In the genomic region with DNA sequence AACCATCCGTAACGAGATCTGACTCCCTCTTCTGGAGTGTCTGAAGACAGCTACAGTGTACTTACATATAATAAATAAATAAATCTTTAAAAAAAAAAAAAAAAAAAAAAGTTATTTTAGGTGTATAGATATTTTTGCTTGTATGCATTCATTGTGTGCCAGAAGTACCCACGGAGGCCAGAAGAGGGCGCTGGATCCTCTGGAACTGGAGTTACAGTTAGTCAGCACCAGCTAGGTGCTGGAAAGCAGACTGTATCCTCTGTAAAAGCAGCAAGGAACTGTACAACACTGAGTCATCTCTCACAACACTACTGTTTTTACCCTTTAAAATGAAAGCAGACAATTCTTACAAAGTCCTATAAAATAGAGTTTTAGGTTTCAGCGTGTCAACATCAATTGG, we compare ENCODE assay signal across 9 mouse cellular contexts. TPM values are rescaled to one million over a fixed set of nuclear protein-coding genes. Genes with fewer than 3 reads are reported as not detected.
DNase-seq lines count a peak whose midpoint lies in the region; ATAC-seq and TF ChIP-seq lines count a peak whose summit lies in the region.
"Had no signal": no experiment of that assay in that cellular context is flagged by ENCODE, and none has a peak within 500 bp of the region (broad histone marks: within the 10 kb centered on the region; RNA-seq: fewer than 3 reads in every experiment).

No protein-coding gene starts in this region.

- no peak overlapping the region for H3K4me3 ChIP-seq in hindbrain, postnatal 0 days (ENCODE audit: low read length)
- H3K4me3 ChIP-seq in liver, adult 2 months (ENCODE audit: insufficient read depth, low read depth, low read length) = no peak overlapping the region
- H3K4me3 ChIP-seq: limb, embryonic 13.5 days had no signal

- H3K4me2 ChIP-seq in hindbrain, postnatal 0 days (ENCODE audit: low read depth, low read length) = no peak overlapping the region
- H3K4me2 ChIP-seq: limb, embryonic 13.5 days had no signal

- H3K9ac ChIP-seq in hindbrain, postnatal 0 days (replicated peaks; ENCODE audit: low read length) = no peak overlapping the region
- H3K9ac ChIP-seq in liver, adult 2 months (ENCODE audit: low read depth, low read length) = no peak overlapping the region
- H3K9ac ChIP-seq: limb, embryonic 13.5 days had no signal

- DNase-seq in ovary, postnatal 10 days (ENCODE audit: low spot score) = peak; percentile 15
- no peak for DNase-seq in ovary, adult 18-20 months (ENCODE audit: low spot score)
- peak; percentile 44 for DNase-seq in adrenal gland, adult 8-10 months
- DNase-seq in embryo, embryonic 11.5 days (ENCODE audit: low read depth, low spot score) = peak; percentile 37
- peak; percentile 80 for DNase-seq in hindbrain, postnatal 0 days (ENCODE audit: low spot score)
- DNase-seq in liver, adult 2 months (ENCODE audit: extremely low read depth, low read depth, low spot score) = peak; percentile 32
- peak; percentile 58 for DNase-seq in retina, postnatal 1 day
- peak; percentile 14 to 39 for DNase-seq in urinary bladder, postnatal 36 days (ENCODE audit: low spot score in 2 of 2)

- no peak overlapping the region for H3K27ac ChIP-seq in hindbrain, postnatal 0 days
- H3K27ac ChIP-seq in liver, adult 2 months (replicated peaks; ENCODE audit: insufficient read depth, low read depth, low read length) = no peak overlapping the region
- H3K27ac ChIP-seq: limb, embryonic 13.5 days had no signal

- peaks cover 7% of the 10 kb centered on the region for H3K79me2 ChIP-seq in liver, adult 2 months (ENCODE audit: control insufficient read depth, insufficient read depth, low read length)

- no peak for TF ChIP-seq POLR2A in liver, adult 2 months (IDR thresholded peaks at IDR 0.05; ENCODE audit: extremely low read depth, insufficient read depth, low read length)

- no peaks in the 10 kb centered on the region; the same call in 1 of the 2 replicates for H3K4me1 ChIP-seq in hindbrain, postnatal 0 days (ENCODE audit: insufficient read depth, low read length)
- H3K4me1 ChIP-seq in liver, adult 2 months (ENCODE audit: control insufficient read depth, insufficient read depth, low read length) = peaks cover 2% of the 10 kb centered on the region

- TF ChIP-seq CTCF in hindbrain, postnatal 0 days (IDR thresholded peaks at IDR 0.05; ENCODE audit: low read depth) = peak; percentile 65
- peak; percentile 66 for TF ChIP-seq CTCF in liver, adult 2 months (IDR thresholded peaks at IDR 0.05; ENCODE audit: low read depth, low read length)

- no peaks in the 10 kb centered on the region for H3K9me3 ChIP-seq in hindbrain, postnatal 0 days (ENCODE audit: low read length)
- H3K9me3 ChIP-seq: limb, embryonic 13.5 days had no signal

- 56% methylated on average over 3 of the region's 5 CpGs for WGBS in hindbrain, postnatal 0 days
- 60% methylated on average over 3 of the region's 5 CpGs for WGBS in liver, adult 2 months

- no peaks in the 10 kb centered on the region for H3K27me3 ChIP-seq in hindbrain, postnatal 0 days (ENCODE audit: insufficient read depth, low read length)
- no peaks in the 10 kb centered on the region for H3K27me3 ChIP-seq in liver, adult 2 months (ENCODE audit: control insufficient read depth, insufficient read depth, low read length)

- H3K36me3 ChIP-seq in hindbrain, postnatal 0 days (ENCODE audit: insufficient read depth, low read length) = no peaks in the 10 kb centered on the region
- H3K36me3 ChIP-seq in liver, adult 2 months (ENCODE audit: control insufficient read depth, insufficient read depth, low read length) = no peaks in the 10 kb centered on the region
- H3K36me3 ChIP-seq: limb, embryonic 13.5 days had no signal

- no peak for ATAC-seq in hindbrain, postnatal 0 days

RNA-seq across cellular contexts. Expression of a gene that starts 4.5 kb away (rescaled TPM):
- 10 to 100 TPM; 69.0 to 90.4 (median 76.6) TPM for total RNA-seq in adrenal gland, adult 8-10 months (2022)
- total RNA-seq in hindbrain, postnatal 0 days (2014; rRNA removed) = 212 and 244 TPM in 2 replicates
- 204 and 219 TPM in 2 replicates for polyA plus RNA-seq in hindbrain, postnatal 0 days (2015; fragmentation: Nextera tagmentation; extraction: Ambion mirVana)
- 23.1 and 24.2 TPM in 2 replicates for total RNA-seq in liver, adult 2 months (2014; rRNA removed)
- 12.8 and 14.0 TPM in 2 replicates for polyA plus RNA-seq in liver, adult 2 months (2012; rRNA removed)

RNA-seq across cellular contexts. Expression of a gene that starts 34.8 kb away (rescaled TPM):
- total RNA-seq in adrenal gland, adult 8-10 months (2022) = under 1 TPM; 0.15 to 0.86 (median 0.67) TPM
- 0.47 TPM in 1 of 2 replicates, not detected in the other for total RNA-seq in hindbrain, postnatal 0 days (2014; rRNA removed)
- 0.33 and 0.58 TPM in 2 replicates for polyA plus RNA-seq in hindbrain, postnatal 0 days (2015; fragmentation: Nextera tagmentation; extraction: Ambion mirVana)
- total RNA-seq in liver, adult 2 months (2014; rRNA removed) = 0.46 and 0.47 TPM in 2 replicates
- 0.12 and 0.31 TPM in 2 replicates for polyA plus RNA-seq in liver, adult 2 months (2012; rRNA removed)

RNA-seq across cellular contexts. Expression of a gene that starts 38.3 kb away (rescaled TPM):
- 10 to 100 TPM; 32.3 to 57.1 (median 44.0) TPM for total RNA-seq in adrenal gland, adult 8-10 months (2022)
- total RNA-seq in hindbrain, postnatal 0 days (2014; rRNA removed) = 25.0 and 45.6 TPM in 2 replicates
- polyA plus RNA-seq in hindbrain, postnatal 0 days (2015; fragmentation: Nextera tagmentation; extraction: Ambion mirVana) = 46.2 and 48.2 TPM in 2 replicates
- 13.7 and 14.6 TPM in 2 replicates for total RNA-seq in liver, adult 2 months (2014; rRNA removed)
- polyA plus RNA-seq in liver, adult 2 months (2012; rRNA removed) = 11.5 and 13.6 TPM in 2 replicates
